Mouse (Mus musculus): ENCODE data around the gene Tmsb10. TPM values are rescaled to one million over a fixed set of nuclear protein-coding genes. Genes with fewer than 3 reads are reported as not detected.
A peak's percentile ranks its signal among the peaks of the same experiment; 100 is the strongest.

The Tmsb10 gene
- 1,555 and 1,872 TPM in 2 replicates for polyA plus RNA-seq (2011; ENCODE audit: insufficient read length, low read depth, missing spikeins)

DNA sequence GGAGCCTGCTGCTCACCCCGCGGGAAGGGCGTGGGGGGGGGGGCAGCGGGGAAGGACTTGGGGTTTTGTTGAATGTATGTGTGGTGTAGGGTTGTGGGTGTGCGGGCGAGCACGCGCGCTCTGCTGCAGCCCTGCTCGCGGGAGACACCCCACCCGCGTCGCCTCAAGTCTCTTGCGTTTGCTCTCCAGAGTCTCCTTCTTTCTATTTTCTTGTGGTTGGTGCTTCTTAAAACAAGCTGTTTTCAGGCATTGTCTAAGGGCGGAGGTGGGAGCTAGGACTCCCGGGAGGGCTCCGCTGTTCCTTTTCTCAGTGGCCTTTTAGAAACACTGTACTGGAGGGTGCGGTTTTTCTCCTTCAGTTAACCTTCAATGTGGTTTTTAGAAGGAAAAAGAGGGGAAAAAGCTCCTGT, at the start of gene Tmsb10:
Gene Tmsb10, minus strand, starts transcription at position 87 of the 410 bp plus-strand sequence.
- TF ChIP-seq POLR2A (IDR thresholded peaks at IDR 0.05; ENCODE audit: low read depth, low read length): no peak; the same call in 1 of the 2 replicates
- no peak for TF ChIP-seq CTCF (IDR thresholded peaks at IDR 0.05; ENCODE audit: borderline replicate concordance, insufficient read depth, low read length)
- peaks cover 9% of the 10 kb centered on the region for H3K4me1 ChIP-seq (ENCODE audit: control insufficient read depth, insufficient read depth, low read length)
- peak within 1 kb of the TSS; percentile 81 for H3K27ac ChIP-seq (ENCODE audit: insufficient read depth, low read length)

DNA sequence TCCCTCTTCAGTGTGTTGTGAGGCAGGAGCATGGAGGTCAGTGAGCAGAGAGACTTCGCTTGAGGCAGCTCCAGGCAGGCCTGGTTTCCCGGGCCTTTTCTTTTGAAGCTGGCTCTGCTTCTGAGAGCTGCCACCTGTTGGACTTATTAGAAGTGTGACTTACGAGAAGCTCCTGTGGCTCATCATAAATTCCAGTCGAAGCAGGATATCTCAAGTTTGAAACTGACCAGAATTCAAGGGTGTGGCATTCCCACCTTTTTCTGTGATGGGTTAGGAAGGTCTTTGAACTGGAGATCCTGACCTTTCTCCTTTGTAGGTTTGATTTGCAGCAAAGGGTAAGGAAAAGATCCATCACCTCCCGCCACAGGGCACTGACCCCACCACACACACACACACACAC, 45.1 kb upstream of the Tmsb10 start:
- Histone ChIP-seq H3K27ac (ENCODE audit: insufficient read depth, low read length) (no peak overlapping the region), H3K4me1 (ENCODE audit: control insufficient read depth, insufficient read depth, low read length) (no peaks in the 10 kb centered on the region), H3K4me3 (ENCODE audit: insufficient read depth, low read length) (no peak overlapping the region)
- no peak for TF ChIP-seq POLR2A (IDR thresholded peaks at IDR 0.05; ENCODE audit: low read depth, low read length)
- TF ChIP-seq CTCF (IDR thresholded peaks at IDR 0.05; ENCODE audit: borderline replicate concordance, insufficient read depth, low read length): no peak

More for the DNA sequence above, at the start of gene Tmsb10:
- H3K4me3 ChIP-seq (ENCODE audit: insufficient read depth, low read length): peak within 1 kb of the TSS; percentile 85

DNA sequence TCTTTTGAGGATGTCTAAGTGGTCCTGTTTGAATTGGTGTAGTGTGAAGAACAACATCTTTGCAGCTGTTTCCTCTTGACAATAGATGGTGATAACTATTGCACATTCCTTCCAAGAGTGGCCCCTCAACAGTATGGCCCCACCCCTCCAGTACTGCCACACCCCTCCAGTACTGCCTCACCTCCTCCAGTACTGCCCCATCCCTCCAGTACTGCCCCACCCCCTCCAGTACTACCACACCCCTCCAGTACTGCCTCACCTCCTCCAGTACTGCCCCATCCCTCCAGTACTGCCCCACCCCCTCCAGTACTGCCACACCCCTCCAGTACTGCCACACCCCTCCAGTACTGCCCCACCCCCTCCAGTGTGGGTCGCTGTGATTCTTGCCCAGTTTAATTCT, 43.8 kb upstream of the Tmsb10 start:
- Histone ChIP-seq H3K4me3 (ENCODE audit: insufficient read depth, low read length) (no peak overlapping the region), H3K4me1 (ENCODE audit: control insufficient read depth, insufficient read depth, low read length) (no peaks in the 10 kb centered on the region), H3K27ac (ENCODE audit: insufficient read depth, low read length) (no peak overlapping the region)
- TF ChIP-seq POLR2A (IDR thresholded peaks at IDR 0.05; ENCODE audit: low read depth, low read length): no peak
- no peak for TF ChIP-seq CTCF (IDR thresholded peaks at IDR 0.05; ENCODE audit: borderline replicate concordance, insufficient read depth, low read length)

DNA sequence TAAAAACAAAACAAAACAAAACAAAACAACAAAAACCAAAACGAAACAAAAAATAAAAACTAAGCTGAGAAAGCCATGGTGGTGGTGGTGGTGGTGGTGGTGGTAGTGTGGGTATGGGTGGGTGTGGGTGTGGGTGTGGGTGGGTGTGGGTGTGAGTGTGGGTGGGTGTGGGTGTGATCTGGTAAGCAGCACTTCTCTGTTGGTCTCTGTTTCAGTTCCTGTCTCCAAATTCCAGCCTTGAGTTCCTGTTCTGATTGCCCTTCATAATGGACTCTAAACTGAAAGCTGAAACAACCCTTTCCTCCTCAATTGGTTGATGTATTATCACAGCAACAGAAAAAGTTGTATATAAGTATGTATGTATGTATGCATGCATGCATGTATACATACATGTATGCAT, 40.3 kb upstream of the Tmsb10 start:
- no peak for TF ChIP-seq CTCF (IDR thresholded peaks at IDR 0.05; ENCODE audit: borderline replicate concordance, insufficient read depth, low read length)
- TF ChIP-seq POLR2A (IDR thresholded peaks at IDR 0.05; ENCODE audit: low read depth, low read length): no peak
- Histone ChIP-seq H3K4me3 (ENCODE audit: insufficient read depth, low read length) (no peak overlapping the region), H3K4me1 (ENCODE audit: control insufficient read depth, insufficient read depth, low read length) (no peaks in the 10 kb centered on the region), H3K27ac (ENCODE audit: insufficient read depth, low read length) (no peak overlapping the region)

DNA sequence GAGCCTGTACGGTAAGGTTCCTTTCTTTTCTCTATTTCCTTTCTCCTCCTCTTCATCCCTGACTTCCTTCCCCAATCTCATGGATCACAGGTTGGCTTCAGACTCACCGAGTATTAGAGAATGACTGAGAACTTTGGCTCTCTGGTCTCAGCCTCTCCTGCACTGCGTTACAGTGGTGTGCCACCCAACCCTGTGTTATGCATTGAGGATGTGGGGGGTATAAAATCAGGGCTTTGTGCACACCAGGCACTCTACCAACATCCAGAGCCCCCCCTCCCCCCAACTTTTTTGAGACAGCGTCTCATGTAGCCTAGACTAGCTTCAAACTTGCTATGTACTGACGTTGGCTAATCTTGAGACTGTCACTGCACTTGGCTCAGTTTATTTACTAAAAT, 35.1 kb upstream of the Tmsb10 start:
- Histone ChIP-seq H3K27ac (ENCODE audit: insufficient read depth, low read length) (no peak overlapping the region), H3K4me3 (ENCODE audit: insufficient read depth, low read length) (no peak overlapping the region), H3K4me1 (ENCODE audit: control insufficient read depth, insufficient read depth, low read length) (peaks cover 2% of the 10 kb centered on the region; the same call in 1 of the 2 replicates)
- TF ChIP-seq CTCF (IDR thresholded peaks at IDR 0.05; ENCODE audit: borderline replicate concordance, insufficient read depth, low read length): no peak
- no peak for TF ChIP-seq POLR2A (IDR thresholded peaks at IDR 0.05; ENCODE audit: low read depth, low read length)

DNA sequence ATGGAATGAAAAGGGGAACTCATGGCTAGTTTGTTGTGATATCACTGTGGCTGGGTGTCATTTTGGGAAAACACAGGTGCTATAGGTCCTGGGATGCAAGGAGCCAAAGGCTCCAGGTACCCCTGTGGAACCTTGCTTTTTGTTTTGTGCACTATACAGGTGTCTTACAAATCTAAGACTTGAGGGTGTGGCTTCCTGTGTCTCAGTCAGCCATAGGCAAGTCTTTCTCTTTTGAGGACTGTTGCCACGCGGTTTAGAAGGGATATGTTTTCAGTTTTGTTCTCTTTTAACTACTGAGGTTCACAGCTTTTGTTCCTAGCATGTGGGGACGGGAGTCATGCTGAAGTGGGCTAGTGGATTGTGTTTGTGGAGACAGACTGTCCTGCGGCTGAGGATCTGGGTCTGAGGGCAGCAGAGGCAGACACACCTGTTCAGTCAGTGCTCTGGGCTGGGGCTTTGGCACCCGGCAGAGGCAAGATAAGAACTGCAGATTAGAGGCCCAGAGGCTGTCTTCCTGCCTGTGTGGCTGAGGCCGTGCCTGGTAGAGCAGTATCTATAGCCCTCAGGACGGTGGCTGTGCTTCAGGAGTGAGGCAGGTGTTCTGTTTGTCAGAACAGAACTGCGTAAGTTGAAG, 34.6 kb upstream of the Tmsb10 start:
- peaks cover 5% of the 10 kb centered on the region for H3K4me1 ChIP-seq (ENCODE audit: control insufficient read depth, insufficient read depth, low read length)
- TF ChIP-seq CTCF (IDR thresholded peaks at IDR 0.05; ENCODE audit: borderline replicate concordance, insufficient read depth, low read length) (no peak), POLR2A (IDR thresholded peaks at IDR 0.05; ENCODE audit: low read depth, low read length) (no peak)
- H3K4me3 ChIP-seq (ENCODE audit: insufficient read depth, low read length): no peak overlapping the region
- H3K27ac ChIP-seq (ENCODE audit: insufficient read depth, low read length): no peak overlapping the region

DNA sequence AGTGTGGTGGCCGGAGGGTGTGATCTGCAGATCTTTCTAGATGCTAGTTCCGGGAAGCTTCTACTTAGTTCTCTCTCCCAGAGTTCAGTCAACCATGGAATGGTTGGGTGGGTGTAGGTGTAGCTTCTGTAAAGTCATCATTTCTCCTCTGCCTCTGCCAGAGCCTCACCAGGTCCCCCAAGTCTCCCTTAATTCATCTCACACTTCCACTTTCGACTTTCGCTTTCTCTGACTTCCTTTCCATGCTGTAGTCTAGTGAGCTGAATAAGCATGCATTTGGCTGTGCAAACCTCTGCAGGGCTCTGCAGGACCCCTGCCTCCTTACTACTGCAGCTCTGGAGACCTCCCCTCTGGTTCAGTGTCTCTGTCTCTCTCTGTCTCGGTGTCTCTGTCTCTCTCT, 31.7 kb upstream of the Tmsb10 start:
- TF ChIP-seq CTCF (IDR thresholded peaks at IDR 0.05; ENCODE audit: borderline replicate concordance, insufficient read depth, low read length) (no peak), POLR2A (IDR thresholded peaks at IDR 0.05; ENCODE audit: low read depth, low read length) (no peak)
- Histone ChIP-seq H3K4me3 (ENCODE audit: insufficient read depth, low read length) (no peak overlapping the region), H3K27ac (ENCODE audit: insufficient read depth, low read length) (no peak overlapping the region), H3K4me1 (ENCODE audit: control insufficient read depth, insufficient read depth, low read length) (peaks cover 13% of the 10 kb centered on the region)

DNA sequence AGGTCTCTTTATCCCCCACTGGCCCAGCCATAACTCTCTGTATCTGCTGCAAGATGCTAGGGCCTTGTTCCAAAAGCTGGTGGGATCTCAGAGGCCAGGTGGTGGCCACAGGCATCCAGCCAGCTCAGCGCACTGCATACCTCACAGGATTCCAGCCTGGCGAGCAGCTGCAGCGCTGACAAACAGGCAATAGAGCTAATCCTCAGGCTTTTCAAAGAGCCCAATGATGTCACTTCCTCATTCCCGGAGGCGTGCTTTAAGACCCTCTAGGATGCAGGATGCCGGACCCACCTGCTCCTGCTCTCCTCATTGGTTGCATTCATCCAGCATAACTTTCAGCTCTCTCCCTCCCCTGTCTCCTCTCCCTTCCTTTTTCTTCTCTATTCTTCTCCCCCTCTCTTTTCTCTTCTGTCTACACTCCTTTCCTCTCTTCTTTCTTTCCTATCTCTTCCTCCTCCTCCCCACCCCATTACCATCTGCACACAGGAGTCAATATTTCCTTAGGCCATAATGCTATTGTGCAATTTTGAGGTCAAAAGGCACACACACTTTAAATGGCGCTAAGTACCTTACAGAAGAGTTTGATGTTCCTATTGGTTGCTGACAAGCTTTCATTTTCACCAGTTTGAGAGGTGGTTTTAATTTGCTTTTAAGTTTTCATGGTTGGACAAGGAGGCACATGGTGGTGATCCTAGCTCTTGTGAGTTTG, 30.6 kb upstream of the Tmsb10 start:
- TF ChIP-seq POLR2A (IDR thresholded peaks at IDR 0.05; ENCODE audit: low read depth, low read length) (no peak), CTCF (IDR thresholded peaks at IDR 0.05; ENCODE audit: borderline replicate concordance, insufficient read depth, low read length) (no peak)
- peaks cover 13% of the 10 kb centered on the region for H3K4me1 ChIP-seq (ENCODE audit: control insufficient read depth, insufficient read depth, low read length)
- H3K4me3 ChIP-seq (ENCODE audit: insufficient read depth, low read length): no peak overlapping the region
- no peak overlapping the region for H3K27ac ChIP-seq (ENCODE audit: insufficient read depth, low read length)

DNA sequence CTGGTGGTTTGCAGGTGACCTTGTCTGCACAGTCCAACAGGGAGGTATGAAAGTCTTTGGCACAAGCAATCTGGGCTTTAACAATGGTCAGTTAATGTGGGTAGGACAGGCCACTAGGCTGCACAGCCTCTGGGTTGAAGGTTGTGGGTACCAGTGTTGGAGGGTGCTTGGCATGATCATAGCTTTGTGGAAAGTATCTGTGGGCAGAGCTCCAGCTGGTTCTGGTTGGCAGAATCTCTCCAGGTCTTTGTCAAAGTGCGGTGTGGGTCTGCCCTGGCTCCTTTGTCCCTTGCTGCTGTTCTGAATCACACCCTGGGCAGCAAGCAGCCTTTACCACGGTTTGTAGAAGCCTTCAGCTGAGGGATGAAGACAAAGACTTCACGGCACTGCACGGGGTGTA, 24.0 kb upstream of the Tmsb10 start:
- no peak for TF ChIP-seq CTCF (IDR thresholded peaks at IDR 0.05; ENCODE audit: borderline replicate concordance, insufficient read depth, low read length)
- no peak for TF ChIP-seq POLR2A (IDR thresholded peaks at IDR 0.05; ENCODE audit: low read depth, low read length)
- 0 out of 2 replicates have a peak overlapping the region, but pooled peaks have one; percentile 79 for H3K27ac ChIP-seq (ENCODE audit: insufficient read depth, low read length)

DNA sequence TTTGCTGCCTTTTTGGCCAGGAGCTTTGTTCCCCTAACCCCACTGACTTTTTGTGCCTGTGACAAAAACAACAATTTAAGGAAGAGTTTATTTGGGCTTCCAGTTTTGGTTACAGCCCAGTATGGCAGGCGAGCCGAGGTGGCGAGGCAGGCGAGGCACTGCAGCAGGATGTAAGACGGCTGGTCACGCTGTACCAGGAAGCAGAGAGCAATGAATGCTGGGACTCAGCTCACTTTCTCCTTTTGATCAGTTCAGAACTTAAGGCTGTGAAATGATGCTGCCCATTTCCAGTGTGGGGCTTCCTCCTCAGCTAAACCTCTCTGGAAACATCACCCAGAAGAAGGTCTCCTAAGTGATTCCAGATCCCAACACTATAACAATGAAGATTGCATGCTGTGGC, 23.3 kb upstream of the Tmsb10 start:
- Histone ChIP-seq H3K4me3 (ENCODE audit: insufficient read depth, low read length) (no peak overlapping the region), H3K4me1 (ENCODE audit: control insufficient read depth, insufficient read depth, low read length) (peaks cover 19% of the 10 kb centered on the region), H3K27ac (ENCODE audit: insufficient read depth, low read length) (peak overlapping the region; percentile 79)
- no peak for TF ChIP-seq POLR2A (IDR thresholded peaks at IDR 0.05; ENCODE audit: low read depth, low read length)
- TF ChIP-seq CTCF (IDR thresholded peaks at IDR 0.05; ENCODE audit: borderline replicate concordance, insufficient read depth, low read length): no peak

More for the DNA sequence above, 24.0 kb upstream of the Tmsb10 start:
- Histone ChIP-seq H3K4me3 (ENCODE audit: insufficient read depth, low read length) (no peak overlapping the region), H3K4me1 (ENCODE audit: control insufficient read depth, insufficient read depth, low read length) (peaks cover 21% of the 10 kb centered on the region)
